Mouse (Mus musculus) myocyte (in vitro differentiated cells): ENCODE data around the gene Auh. TPM values are rescaled to one million over a fixed set of nuclear protein-coding genes. Genes with fewer than 3 reads are reported as not detected.

ENCODE experiments used
- H3K27me3 ChIP-seq: one replicate; pipeline ENCODE4 v1.6.1; 2011; ENCODE audit not compliant: control insufficient read depth, insufficient read depth, insufficient read length
- H3K36me3 ChIP-seq: one replicate; pipeline ENCODE4 v1.6.1; 2011; ENCODE audit not compliant: control insufficient read depth, insufficient read depth
- H3K4me2 ChIP-seq: one replicate; pipeline ENCODE4 v1.6.1; 2011; ENCODE audit warnings: low read depth, control low read depth
- H3K4me3 ChIP-seq: one replicate; pipeline ENCODE4 v1.5.1; 2011; ENCODE audit warnings: mild to moderate bottlenecking, control low read depth, moderate library complexity
- H3K79me2 ChIP-seq: one replicate; pipeline ENCODE4 v1.6.1; 2011; ENCODE audit not compliant: control insufficient read depth, insufficient read depth
- H3ac ChIP-seq: one replicate; pipeline ENCODE4 v1.6.1; 2011; ENCODE audit not compliant: control insufficient read depth, insufficient read length
- CEBPB ChIP-seq: IDR thresholded peaks from 2 replicates; pipeline ENCODE4 v1.6.1; 2011; ENCODE audit warnings: mild to moderate bottlenecking, moderate library complexity; ENCODE audit not compliant: poor library complexity, insufficient read depth, severe bottlenecking
- E2F4 ChIP-seq: IDR thresholded peaks from one replicate; pipeline ENCODE4 v1.6.1; 2011; ENCODE audit warnings: mild to moderate bottlenecking, control low read depth, moderate library complexity; ENCODE audit not compliant: insufficient read depth
- MAX ChIP-seq: IDR thresholded peaks from one replicate; pipeline ENCODE4 v1.6.1; 2011; ENCODE audit warnings: low read depth, mild to moderate bottlenecking, control low read depth
- MYOD1 ChIP-seq, 3 experiments: IDR thresholded peaks; one replicate each; pipeline ENCODE4 v1.6.1; 2011; ENCODE audit warnings: control low read depth in 2 of 3, low read depth in 2 of 3, mild to moderate bottlenecking in 2 of 3, moderate library complexity in 1 of 3; ENCODE audit not compliant: insufficient read length in 2 of 3, control insufficient read depth in 1 of 3
- MYOG ChIP-seq, 3 experiments: IDR thresholded peaks; one replicate each; pipeline ENCODE4 v1.6.1; 2011; ENCODE audit warnings: control low read depth in 2 of 3, low read depth in 2 of 3, mild to moderate bottlenecking in 2 of 3; ENCODE audit not compliant: insufficient read length in 2 of 3, control insufficient read depth in 1 of 3, insufficient read depth in 1 of 3
- POLR2A ChIP-seq: IDR thresholded peaks from one replicate; pipeline ENCODE4 v1.6.1; 2011; ENCODE audit warnings: low read depth, mild to moderate bottlenecking, control low read depth, moderate library complexity; ENCODE audit not compliant: insufficient read length
- POLR2AphosphoS2 ChIP-seq: IDR thresholded peaks from one replicate; pipeline ENCODE4 v1.6.1; 2011; ENCODE audit warnings: low read depth, control low read depth; ENCODE audit not compliant: insufficient read length
- REST ChIP-seq: IDR thresholded peaks from one replicate; pipeline ENCODE4 v1.6.1; 2011; ENCODE audit warnings: mild to moderate bottlenecking, control low read depth, moderate library complexity; ENCODE audit not compliant: insufficient read depth, insufficient read length
- SRF ChIP-seq: IDR thresholded peaks from one replicate; pipeline ENCODE4 v1.6.1; 2011; ENCODE audit warnings: low read depth; ENCODE audit not compliant: control insufficient read depth, insufficient read length
- TCF12 ChIP-seq: IDR thresholded peaks from one replicate; pipeline ENCODE4 v1.6.1; 2011; ENCODE audit warnings: mild to moderate bottlenecking, control low read depth; ENCODE audit not compliant: poor library complexity, insufficient read depth, severe bottlenecking
- TCF3 ChIP-seq: IDR thresholded peaks from one replicate; pipeline ENCODE4 v1.6.1; 2011; ENCODE audit warnings: low read depth, control low read depth; ENCODE audit not compliant: insufficient read length
- USF1 ChIP-seq: IDR thresholded peaks from one replicate; pipeline ENCODE4 v1.6.1; 2011; ENCODE audit warnings: low read depth, mild to moderate bottlenecking, control low read depth, moderate library complexity
- polyA plus RNA-seq: library from polyadenylated mRNA; unstranded; fragments of >200 nt; fragmentation: generic; extraction: Trizol; gene quantifications from one replicate; pipeline ENCODE4 v1.2.1, GENCODE M21; 2012; ENCODE audit warnings: missing spikeins

Auh gene
- polyA plus RNA-seq, 1 experiment: 17.4 TPM

- no peak for TF ChIP-seq E2F4
- no peak for TF ChIP-seq POLR2A
- no peak for TF ChIP-seq TCF3
- TF ChIP-seq POLR2AphosphoS2: no peak
- TF ChIP-seq MYOG (IDR thresholded peaks at IDR 0.05; ENCODE audit: control insufficient read depth in 1 of 3, insufficient read depth in 1 of 3, insufficient read length in 2 of 3, low read depth in 2 of 3): no peak
- TF ChIP-seq REST: no peak
- no peak for TF ChIP-seq SRF
- TF ChIP-seq MYOD1 (IDR thresholded peaks at IDR 0.05; ENCODE audit: control insufficient read depth in 1 of 3, insufficient read length in 2 of 3, low read depth in 2 of 3): no peak
- no peak for TF ChIP-seq USF1
- no peak for TF ChIP-seq TCF12
- TF ChIP-seq MAX: no peak
- TF ChIP-seq CEBPB: no peak
- no peak overlapping the region for H3K4me2 ChIP-seq
- H3K36me3 ChIP-seq: no peaks in the 10 kb centered on the region
- H3K27me3 ChIP-seq: no peaks in the 10 kb centered on the region
- no peak overlapping the region for H3K4me3 ChIP-seq
- H3ac ChIP-seq: no peak overlapping the region
- H3K79me2 ChIP-seq: no peaks in the 10 kb centered on the region
These were observed 55.6 kb downstream of the Auh start for GRCm38 (mm10) chr13:52873923-52874322.

GRCm38 (mm10) chr13:52866005-52866792 lies 63.3 kb downstream of the Auh start:
- no peaks in the 10 kb centered on the region for H3K79me2 ChIP-seq
- no peaks in the 10 kb centered on the region for H3K36me3 ChIP-seq
- H3K4me3 ChIP-seq: no peak overlapping the region
- no peak overlapping the region for H3K4me2 ChIP-seq
- no peaks in the 10 kb centered on the region for H3K27me3 ChIP-seq
- no peak for TF ChIP-seq TCF12
- TF ChIP-seq MYOD1 (IDR thresholded peaks at IDR 0.05; ENCODE audit: control insufficient read depth in 1 of 3, insufficient read length in 2 of 3, low read depth in 2 of 3): peak in 2 of 3 experiments; percentile 74 to 89
- H3ac ChIP-seq: no peak overlapping the region

- Histone ChIP-seq H3K27me3 (no peaks in the 10 kb centered on the region), H3K79me2 (no peaks in the 10 kb centered on the region), H3K36me3 (no peaks in the 10 kb centered on the region), H3ac (no peak overlapping the region), H3K4me3 (no peak overlapping the region), H3K4me2 (no peak overlapping the region)
- TF ChIP-seq TCF12 (no peak), SRF (no peak), TCF3 (no peak), REST (no peak), MYOD1 (IDR thresholded peaks at IDR 0.05; ENCODE audit: control insufficient read depth in 1 of 3, insufficient read length in 2 of 3, low read depth in 2 of 3) (no peak), MAX (no peak), POLR2A (no peak), E2F4 (no peak), USF1 (no peak), POLR2AphosphoS2 (no peak)
These were observed 66.0 kb downstream of the Auh start for GRCm38 (mm10) chr13:52863436-52863835.

GRCm38 (mm10) chr13:52860006-52860685 lies 69.3 kb downstream of the Auh start:
- H3K79me2 ChIP-seq: no peaks in the 10 kb centered on the region
- H3K27me3 ChIP-seq: no peaks in the 10 kb centered on the region
- H3K36me3 ChIP-seq: no peaks in the 10 kb centered on the region
- H3K4me3 ChIP-seq: no peak overlapping the region
- H3K4me2 ChIP-seq: no peak overlapping the region
- no peak overlapping the region for H3ac ChIP-seq
- TF ChIP-seq MYOG (IDR thresholded peaks at IDR 0.05; ENCODE audit: control insufficient read depth in 1 of 3, insufficient read depth in 1 of 3, insufficient read length in 2 of 3, low read depth in 2 of 3) (no peak), POLR2AphosphoS2 (no peak)

DNA sequence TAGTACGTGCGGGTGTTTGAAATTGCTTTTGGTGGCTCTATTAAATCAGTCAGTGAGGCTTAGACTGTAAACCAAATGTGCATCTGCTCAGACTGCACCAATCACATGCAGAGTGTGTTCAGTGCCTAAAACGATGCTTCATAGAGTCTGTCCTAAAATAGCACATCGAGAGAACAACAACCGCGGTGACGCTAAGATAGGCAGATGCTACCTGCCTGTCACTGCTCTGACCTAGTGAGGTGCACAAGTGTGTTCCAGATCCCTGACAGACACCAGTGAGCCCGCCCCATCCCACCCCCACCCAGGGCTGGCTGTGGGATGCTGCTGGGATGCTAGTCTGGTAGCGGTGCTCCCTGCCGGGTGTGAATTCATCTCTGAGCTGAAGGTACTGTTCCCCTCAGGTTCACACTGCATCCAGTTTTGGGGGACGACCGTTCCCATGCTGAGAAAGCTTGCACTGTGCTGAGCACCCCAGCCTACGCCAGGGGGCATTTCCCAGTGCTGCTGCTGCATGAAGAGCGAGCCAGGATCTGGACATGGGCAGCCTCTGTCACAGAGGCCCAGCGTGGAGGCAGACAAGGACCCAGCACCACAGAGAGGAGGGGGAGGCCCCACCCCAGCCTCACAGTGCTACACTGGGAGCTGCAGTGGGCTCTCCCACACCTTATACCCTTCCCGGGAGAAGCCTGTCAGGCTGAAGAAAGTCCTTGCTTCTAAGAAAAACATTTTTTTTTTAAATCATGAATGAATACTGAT lies 70.2 kb downstream of the Auh start:
- no peak overlapping the region for H3K4me3 ChIP-seq
- H3K27me3 ChIP-seq: no peaks in the 10 kb centered on the region
- no peak overlapping the region for H3K4me2 ChIP-seq
- no peak overlapping the region for H3ac ChIP-seq
- no peaks in the 10 kb centered on the region for H3K79me2 ChIP-seq
- TF ChIP-seq MYOD1 (IDR thresholded peaks at IDR 0.05; ENCODE audit: control insufficient read depth in 1 of 3, insufficient read length in 2 of 3, low read depth in 2 of 3) (no peak), CEBPB (no peak), MYOG (IDR thresholded peaks at IDR 0.05; ENCODE audit: control insufficient read depth in 1 of 3, insufficient read depth in 1 of 3, insufficient read length in 2 of 3, low read depth in 2 of 3) (no peak), TCF12 (no peak), TCF3 (no peak), USF1 (no peak), MAX (no peak), POLR2AphosphoS2 (no peak), E2F4 (no peak)
- H3K36me3 ChIP-seq: no peaks in the 10 kb centered on the region
